Mouse (Mus musculus): ENCODE measurements around the gene Cdon.

The Cdon gene

DNA sequence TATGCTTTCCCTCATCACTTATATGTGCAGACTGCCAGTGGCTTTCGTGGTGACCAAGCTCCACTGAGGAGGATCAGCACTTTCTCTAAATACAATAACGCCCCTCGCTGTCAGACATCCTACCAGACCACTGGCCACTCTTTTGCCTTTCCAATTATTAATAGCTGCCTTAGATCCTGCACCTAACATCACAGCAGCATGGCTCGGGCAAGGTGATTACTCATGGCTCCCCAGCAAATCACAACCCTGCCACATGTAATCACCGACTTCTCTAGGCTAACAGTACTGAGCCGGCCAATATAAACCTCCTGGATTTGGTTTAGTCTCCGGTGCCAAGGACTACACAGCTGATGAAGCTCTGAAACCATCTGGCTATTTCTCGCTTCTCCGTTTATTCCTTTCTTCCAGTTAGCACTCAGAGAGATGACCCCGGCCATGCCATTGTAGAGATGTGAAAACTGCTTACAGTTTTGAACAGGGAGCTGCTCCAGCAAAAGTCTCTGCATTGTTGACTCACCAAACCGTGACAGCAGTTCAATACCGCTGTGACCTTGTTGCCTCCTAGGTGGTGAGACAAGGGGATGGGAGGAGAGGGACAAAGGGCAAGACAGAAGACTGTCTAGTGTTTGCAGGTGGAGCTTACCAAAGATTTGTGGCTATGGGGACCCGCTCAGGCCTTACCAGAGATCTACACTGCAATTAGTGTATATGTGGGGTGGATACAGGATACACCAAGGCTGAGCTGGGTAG is 118.2 kb downstream of the Cdon start:
- DNase-seq (ENCODE audit: low read depth, low spot score) = no peak

DNA sequence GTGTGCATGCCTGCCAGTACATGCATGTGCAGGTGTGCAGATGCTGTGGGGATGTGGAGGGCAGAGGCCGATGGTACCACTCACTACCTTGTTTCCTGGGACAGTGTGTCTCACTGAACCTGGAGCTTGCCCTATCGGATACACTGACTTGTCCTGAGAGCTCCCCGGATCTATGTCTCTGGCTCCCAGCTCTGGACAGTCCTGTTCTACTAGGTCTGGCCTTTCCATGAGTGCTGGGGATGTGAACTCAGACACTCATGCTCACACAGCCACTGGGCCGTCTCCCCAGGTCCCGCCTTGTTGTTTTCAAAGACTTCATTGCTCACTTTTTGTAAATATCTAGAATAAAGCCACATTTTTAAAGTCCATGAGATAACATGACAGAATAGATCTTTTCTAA is 120.1 kb downstream of the Cdon start:
- DNase-seq (ENCODE audit: low read depth, low spot score) = no peak

DNA sequence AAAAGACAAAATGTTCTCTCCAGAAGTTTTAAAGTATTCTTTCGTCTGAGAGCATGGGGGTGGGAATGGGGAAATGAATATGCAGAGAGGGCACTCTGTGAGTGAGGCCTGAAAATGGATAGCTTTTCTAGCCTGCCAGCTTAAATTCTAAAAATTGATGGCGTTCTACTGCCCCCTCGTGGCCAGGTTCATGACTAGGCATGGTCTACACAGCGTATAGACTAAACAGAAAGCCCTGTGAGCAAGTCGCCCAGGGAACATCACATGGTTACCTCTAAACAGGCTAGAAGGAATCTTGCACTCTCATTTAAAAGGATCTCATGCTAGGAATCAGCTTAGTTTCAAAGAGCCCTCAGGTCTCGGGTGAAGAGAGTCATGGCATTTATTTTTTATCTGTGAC is 120.6 kb downstream of the Cdon start:
- DNase-seq (ENCODE audit: low read depth, low spot score) = peak; percentile 90

DNA sequence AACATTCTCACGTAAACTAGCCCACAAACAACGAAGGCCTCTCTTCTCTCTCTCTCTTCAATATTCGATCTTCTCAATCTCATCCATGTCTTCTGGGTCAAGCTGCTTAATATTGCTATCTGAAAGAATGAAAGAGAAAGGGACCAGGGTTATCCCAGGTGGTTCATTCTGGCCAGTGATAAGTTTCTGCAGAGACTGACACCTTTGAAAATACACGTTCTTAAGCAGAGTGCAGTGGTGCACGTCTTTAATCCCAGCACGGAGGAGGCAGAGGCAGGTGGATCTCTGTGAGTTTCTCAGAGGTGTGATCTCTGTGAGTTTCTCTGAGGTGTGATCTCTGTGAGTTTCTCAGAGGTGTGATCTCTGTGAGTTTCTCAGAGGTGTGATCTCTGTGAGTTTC is 121.0 kb downstream of the Cdon start:
- no peak for DNase-seq (ENCODE audit: low read depth, low spot score)

DNA sequence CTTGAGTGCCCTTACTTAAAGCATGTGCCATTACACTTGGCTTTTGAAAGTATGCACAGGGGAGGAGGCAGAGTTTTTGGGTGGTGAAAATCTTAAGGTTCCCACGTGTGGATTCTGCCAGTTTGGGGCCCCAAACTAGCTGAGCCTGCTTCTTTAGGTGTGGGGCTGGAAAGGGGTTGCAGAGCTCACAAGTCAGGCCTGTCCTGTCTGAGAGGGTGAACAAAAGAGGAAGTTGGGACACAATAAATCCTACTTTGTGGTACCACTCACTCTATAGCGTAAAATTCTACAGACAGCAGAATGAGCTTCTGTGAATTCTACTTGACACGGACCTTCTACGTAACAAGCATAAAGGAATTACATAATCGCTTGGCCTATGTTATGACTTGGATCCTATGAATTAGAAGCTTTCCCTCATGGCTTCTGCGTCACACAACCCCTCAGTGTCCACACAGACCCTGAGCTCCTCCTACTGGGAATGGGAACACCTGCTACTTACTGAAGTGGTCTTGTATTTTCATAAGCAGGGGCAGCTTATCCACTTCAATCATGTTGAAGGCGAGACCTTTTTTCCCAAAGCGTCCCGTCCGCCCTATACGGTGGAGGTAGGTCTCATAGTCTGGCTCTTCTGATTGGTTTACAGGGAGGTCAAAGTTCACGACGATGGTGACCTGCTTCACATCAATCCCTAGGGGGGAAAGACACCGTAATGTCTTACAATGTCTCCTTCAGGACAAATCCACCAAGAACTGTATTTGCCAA is 122.4 kb downstream of the Cdon start:
- no peak for DNase-seq (ENCODE audit: low read depth, low spot score)

DNA sequence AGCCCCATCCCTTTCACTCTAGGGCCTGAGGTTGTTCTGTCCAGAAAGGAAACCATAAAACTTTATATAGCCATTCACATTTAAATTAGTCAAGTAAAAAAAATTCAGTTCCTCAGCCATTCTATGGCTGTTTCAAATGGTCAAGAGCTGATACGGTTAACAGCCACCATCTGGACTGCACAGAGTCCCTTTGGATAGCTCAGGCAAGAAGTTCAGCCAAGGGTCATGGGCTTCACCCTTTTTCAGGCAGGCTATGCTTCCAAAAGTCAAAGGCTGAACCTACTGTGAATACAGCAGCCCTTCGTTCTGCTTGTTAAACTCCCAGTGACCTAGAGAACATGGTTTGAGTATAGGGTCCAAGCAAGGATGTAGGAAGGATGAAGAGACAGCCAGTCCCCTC is 123.7 kb downstream of the Cdon start:
- DNase-seq (ENCODE audit: low read depth, low spot score) = no peak

DNA sequence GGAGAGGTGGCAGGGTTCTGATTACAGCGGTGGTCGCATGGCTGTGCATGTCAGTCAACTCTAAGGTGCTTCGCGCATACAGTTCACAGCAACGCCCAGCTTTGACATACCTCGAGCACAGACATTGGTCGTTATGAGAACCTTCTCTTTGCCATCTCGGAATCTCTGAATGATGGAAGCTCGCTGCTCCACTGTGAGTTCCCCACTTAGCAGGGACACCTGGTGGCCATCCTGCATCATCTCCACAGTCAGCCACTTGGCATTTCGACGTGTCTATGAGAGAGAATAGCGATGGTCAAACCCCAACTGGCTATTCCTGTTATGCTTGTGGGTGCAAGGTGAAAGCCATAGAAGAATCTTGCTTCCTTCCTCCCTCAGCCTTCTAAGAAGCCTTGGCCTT is 124.8 kb downstream of the Cdon start:
- DNase-seq (ENCODE audit: low read depth, low spot score) = no peak

DNA sequence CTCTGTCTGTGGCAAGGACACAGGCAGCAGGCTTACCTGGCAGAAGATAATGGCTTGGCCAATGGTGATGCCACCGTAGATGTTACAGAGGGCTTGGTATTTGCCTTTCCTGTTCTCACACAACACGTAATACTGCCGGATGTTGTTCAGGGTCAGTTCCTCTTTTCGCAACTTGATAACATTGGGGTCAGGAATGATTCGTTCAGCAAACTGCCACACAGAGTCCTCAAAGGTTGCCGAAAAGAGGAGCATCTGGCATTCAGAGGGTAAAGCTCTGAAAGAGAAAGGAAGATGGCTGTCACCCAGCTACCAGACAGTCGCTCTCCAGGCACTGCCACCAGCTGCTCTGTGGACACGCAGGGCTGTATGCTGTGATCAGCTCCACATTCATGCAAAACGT is 125.8 kb downstream of the Cdon start:
- DNase-seq (ENCODE audit: low read depth, low spot score) = no peak

DNA sequence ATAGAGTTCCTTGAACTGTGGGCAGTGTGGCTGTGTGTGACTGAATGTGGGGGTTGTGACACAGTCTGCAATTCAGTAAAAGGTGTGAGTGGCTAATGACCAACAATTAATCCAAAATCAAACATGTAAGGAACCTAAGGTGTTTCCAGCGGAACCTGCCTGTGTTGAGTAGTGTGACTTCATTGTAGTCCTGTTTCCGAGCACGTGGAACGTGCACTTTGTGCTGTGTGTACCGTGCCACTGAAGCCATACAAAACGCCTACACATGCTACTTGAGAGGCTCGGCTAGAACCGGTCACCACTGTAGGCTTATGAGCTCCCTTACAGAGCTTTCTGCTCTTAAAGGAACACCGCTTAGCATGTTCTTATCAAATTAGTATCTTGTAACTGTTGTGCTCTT is 127.5 kb downstream of the Cdon start:
- no peak for DNase-seq (ENCODE audit: low read depth, low spot score)

DNA sequence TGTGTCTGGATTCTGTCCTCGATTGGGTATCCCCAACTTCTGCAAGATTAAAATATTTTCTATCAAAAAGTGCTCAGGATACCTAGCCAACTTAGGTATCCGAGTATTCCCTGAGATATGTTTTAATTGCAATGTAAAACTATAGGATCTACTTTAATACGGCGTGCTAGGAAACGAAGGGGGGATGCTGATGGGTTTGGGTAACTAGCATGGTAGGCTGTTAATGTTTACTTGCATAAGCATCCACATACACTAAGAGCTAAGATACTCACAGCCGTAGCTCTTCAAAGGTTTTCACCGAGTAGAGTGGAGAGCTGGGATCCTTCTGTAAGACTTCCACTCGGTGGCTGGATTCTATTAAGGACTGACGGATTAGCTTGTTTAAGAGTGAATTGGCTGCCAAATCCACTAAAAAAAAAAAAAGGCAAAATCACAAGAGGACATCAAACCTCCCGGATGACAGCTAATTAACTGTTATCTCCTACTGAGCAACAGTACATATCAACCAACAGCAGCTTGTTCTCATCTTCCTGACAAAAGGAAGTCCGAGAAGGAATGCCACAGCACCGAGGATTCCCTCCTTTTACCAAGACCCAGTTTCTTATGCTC is 135.7 kb downstream of the Cdon start:
- no peak for DNase-seq (ENCODE audit: low read depth, low spot score)
